Mouse (Mus musculus) neural tube, postnatal 0 days (tissue): Measurements from ENCODE around the gene Taf3. TPM values are rescaled to one million over a fixed set of nuclear protein-coding genes. Genes with fewer than 3 reads are reported as not detected.

ENCODE experiments used
- polyA plus RNA-seq: library from polyadenylated mRNA; unstranded; fragments of >200 nt; fragmentation: Nextera tagmentation; extraction: Ambion mirVana; gene quantifications from 2 replicates; pipeline ENCODE4 v1.2.1, GENCODE M21; 2015

Gene Taf3
- 9.7 and 11.0 TPM in 2 replicates for polyA plus RNA-seq

GRCm38 (mm10) chr2:10048461-10048860 lies at the start of gene Taf3:
TSS of gene Taf3 (minus strand) at chr2:10048596.

DNA sequence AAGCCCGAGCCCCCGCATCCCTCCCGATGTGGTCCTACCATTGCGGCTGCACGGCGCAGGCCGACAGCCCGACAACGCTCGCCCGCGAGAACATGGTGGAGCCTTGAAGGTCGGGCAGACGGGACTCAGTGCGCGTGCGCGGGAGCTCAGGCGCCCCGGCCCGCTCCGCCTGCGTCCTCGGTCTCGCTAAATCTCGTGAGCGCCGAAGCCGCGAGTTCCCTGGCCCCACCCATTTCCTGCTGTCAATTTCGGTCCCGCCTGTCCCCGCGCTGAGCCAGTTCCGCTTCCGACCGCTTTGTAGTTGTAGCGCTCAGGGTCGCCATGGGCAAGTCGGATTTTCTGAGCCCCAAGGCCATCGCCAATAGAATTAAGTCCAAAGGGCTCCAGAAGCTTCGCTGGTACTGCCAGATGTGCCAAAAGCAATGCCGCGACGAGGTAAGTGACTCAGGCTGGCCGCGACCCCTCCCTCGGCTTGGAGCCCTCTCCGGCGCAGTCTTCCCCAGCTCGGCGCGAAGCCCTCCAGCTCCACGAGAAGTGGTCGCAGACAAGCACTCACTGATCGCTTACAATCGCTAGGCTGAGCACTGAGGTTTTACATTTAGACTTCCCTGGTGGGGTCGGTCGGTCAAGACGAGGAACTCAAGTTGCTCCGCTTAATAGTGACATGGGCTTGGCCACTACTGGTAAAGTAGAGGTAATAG lies 32.1 kb upstream of the Taf3 start, which contains the start of the genes Atp5c1 and Kin:
Atp5c1 (minus strand) TSS at position 201 of the 701 bp plus-strand sequence.
Kin (plus strand) TSS at position 284 of the 701 bp plus-strand sequence.

DNA sequence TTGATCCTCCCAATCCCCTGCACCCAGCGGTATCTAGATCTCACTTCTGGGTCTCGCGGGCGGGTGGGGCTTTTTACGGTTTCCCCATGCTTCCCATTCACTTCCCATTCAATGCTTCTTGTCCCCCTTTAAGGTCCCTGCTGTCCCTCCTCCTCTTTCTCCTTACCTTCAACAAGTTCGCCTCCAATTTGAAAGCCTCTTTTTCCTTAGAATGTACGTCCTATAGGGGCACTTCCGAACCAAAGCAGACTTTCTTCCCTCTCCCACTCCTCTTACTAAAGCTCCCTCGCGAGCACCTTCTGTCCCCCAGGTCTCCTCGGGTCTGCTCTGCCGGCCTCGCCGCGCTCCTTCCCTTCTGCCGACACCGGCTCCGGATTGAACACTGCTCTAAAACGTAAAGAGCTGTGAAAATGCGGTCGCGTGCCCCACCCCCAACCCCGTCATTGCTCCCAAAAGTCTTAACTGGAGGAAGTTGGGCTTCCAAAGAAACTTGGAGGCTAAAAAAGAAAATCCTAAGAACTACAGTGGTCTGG lies 158.7 kb downstream of the Taf3 start, which contains the start of gene Gata3:
Gata3 (minus strand) TSS at position 384 of the 533 bp plus-strand sequence.

GRCm38 (mm10) chr2:9888913-9889650 lies 159.3 kb downstream of the Taf3 start, which contains the start of gene 9230102O04Rik:
TSS of gene 9230102O04Rik (minus strand) at chr2:9889540.

DNA sequence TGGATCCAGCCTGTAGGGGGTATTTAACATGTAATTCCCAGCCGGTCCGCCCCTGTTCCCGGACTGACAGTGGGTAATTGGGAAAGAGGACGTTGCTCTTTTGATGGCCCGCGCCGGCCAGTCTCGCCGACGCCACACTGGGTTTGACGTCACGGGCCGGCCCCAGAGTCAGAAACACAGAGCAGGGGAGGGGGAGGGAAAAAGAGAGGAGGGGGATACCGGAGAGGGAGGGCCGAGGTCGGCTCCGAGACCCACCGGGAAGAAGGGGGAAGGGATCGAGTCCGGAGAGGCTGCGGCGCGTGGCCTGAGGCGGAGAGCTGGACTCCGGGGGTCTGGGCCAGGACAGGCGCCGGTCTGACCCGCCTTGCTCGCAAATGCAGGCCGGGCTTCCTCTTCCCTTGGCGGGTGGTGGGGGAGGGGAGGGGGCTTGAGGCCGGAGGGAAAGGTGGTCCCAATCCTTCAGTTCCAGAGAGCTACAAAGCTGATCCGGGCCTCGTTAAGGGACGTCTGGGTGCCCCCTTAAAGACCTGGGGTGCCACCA lies 167.3 kb downstream of the Taf3 start, which contains the start of gene 4930412O13Rik:
4930412O13Rik (plus strand) TSS at position 202 of the 541 bp plus-strand sequence.

Other genes starting within 250 kb of the Taf3 start
- not detected in 2 replicates for gene 4930412O13Rik, start 167.3 kb downstream of the Taf3 start, polyA plus RNA-seq
- 0.54 TPM in 1 of 2 replicates, not detected in the other for gene 9230102O04Rik, start 159.1 kb downstream of the Taf3 start, polyA plus RNA-seq
- gene Gata3, start 158.6 kb downstream of the Taf3 start, polyA plus RNA-seq: 5.2 and 5.3 TPM in 2 replicates
- 708 and 751 TPM in 2 replicates for gene Atp5c1, start 31.9 kb upstream of the Taf3 start, polyA plus RNA-seq
- gene Kin, start 32.0 kb upstream of the Taf3 start, polyA plus RNA-seq: 22.0 and 24.7 TPM in 2 replicates
- gene Itih2, start 82.8 kb upstream of the Taf3 start, polyA plus RNA-seq: 3.9 and 6.2 TPM in 2 replicates
- 12.3 and 13.5 TPM in 2 replicates for gene Itih5, start 105.0 kb upstream of the Taf3 start, polyA plus RNA-seq